ENCODE assay signal across 7 mouse cellular contexts in the genomic region with DNA sequence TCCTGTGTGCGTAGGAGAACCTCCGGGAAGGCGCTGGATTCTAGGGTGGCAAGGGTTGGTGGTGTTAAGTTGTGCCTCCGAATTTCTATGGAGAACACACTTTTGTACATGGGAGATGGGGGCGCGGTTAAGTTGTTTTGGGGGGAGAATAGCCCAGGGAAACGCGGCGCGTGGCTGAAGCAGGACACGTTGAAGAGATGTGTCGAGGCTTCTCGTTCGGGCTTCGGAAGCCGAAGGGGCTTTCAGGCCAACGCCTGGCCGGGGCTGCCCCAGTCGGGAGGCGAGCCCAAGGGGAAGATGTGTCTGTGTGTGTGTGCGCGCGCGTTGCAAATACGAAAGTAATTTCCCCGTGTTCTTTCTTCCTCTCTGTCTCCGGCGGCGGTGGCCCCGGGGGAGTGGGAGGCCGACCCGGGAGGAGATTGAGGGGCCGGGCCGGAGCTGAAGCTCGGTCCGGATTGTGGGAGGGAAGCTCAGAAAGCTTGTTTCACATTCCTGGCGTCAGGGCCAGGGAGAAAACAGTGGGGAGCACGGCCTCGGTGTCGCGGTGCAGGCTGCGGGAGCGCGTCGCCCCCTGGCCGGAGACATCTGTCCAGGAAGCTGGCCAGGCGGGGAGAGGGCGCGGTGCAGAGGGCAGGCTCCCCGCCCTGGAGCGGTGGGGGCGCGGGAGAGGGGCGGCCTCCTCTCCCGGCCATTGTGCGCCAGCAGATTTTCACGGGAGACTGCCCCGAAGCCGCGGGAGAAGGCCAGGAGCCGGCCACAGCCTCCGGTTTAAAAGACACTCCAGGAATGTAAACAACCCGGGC. TPM values are rescaled to one million over a fixed set of nuclear protein-coding genes. Genes with fewer than 3 reads are reported as not detected.
DNase-seq lines count a peak whose midpoint lies in the region; ATAC-seq and TF ChIP-seq lines count a peak whose summit lies in the region.

No protein-coding gene starts in this region.

- in situ Hi-C loops in ES-E14 (cut with MboI; ENCODE audit: low sequenced_read_pairs in 2 of 2, unreplicated experiment in 2 of 2): no loop called here

- WGBS in bone marrow, adult 2 months: under 1% methylated on average over 63 of the region's 63 CpGs
- under 1% methylated on average over 59 of the region's 63 CpGs for WGBS in forebrain, embryonic 16.5 days
- WGBS in hindbrain, embryonic 12.5 days: under 1% methylated on average over 63 of the region's 63 CpGs
- 0% methylated on average over 62 of the region's 63 CpGs for WGBS in limb, embryonic 15.5 days
- under 1% methylated on average over 60 of the region's 63 CpGs for WGBS in midbrain, embryonic 15.5 days
- WGBS in stomach, embryonic 15.5 days: under 1% methylated on average over 63 of the region's 63 CpGs

- no peaks in the 10 kb centered on the region for H3K9me3 ChIP-seq in ES-E14 (ENCODE audit: control insufficient read depth, insufficient read depth, low read depth, low read length)
- H3K9me3 ChIP-seq in forebrain, embryonic 16.5 days (ENCODE audit: control insufficient read depth, low read length): no peaks in the 10 kb centered on the region
- no peaks in the 10 kb centered on the region for H3K9me3 ChIP-seq in hindbrain, embryonic 12.5 days (replicated peaks)
- no peaks in the 10 kb centered on the region for H3K9me3 ChIP-seq in limb, embryonic 15.5 days
- no peaks in the 10 kb centered on the region for H3K9me3 ChIP-seq in midbrain, embryonic 15.5 days
- H3K9me3 ChIP-seq in stomach, embryonic 15.5 days: no peaks in the 10 kb centered on the region

- peak overlapping the region; percentile 37 for H3K9ac ChIP-seq in ES-E14 (ENCODE audit: insufficient read depth, low read depth, low read length, poor library complexity, severe bottlenecking)
- H3K9ac ChIP-seq in forebrain, embryonic 16.5 days (replicated peaks; ENCODE audit: low read depth, low read length): peak overlapping the region; percentile 98
- H3K9ac ChIP-seq in hindbrain, embryonic 12.5 days: peak overlapping the region; percentile 100
- H3K9ac ChIP-seq in limb, embryonic 15.5 days: peak overlapping the region; percentile 72
- peak overlapping the region; percentile 99 for H3K9ac ChIP-seq in midbrain, embryonic 15.5 days
- H3K9ac ChIP-seq in stomach, embryonic 15.5 days: peak overlapping the region; percentile 99

- H3K4me3 ChIP-seq in ES-E14 (ENCODE audit: insufficient read depth in 1 of 2, low read depth in 1 of 2, low read length in 2 of 2, poor library complexity in 1 of 2, severe bottlenecking in 1 of 2): peak overlapping the region; percentile 68 to 70
- H3K4me3 ChIP-seq in bone marrow, adult 2 months (replicated peaks; ENCODE audit: control insufficient read depth, low read depth, low read length): peak overlapping the region; percentile 99
- peak overlapping the region; percentile 100 for H3K4me3 ChIP-seq in forebrain, embryonic 16.5 days (replicated peaks; ENCODE audit: low read length)
- H3K4me3 ChIP-seq in hindbrain, embryonic 12.5 days: peak overlapping the region; percentile 97
- H3K4me3 ChIP-seq in limb, embryonic 15.5 days: peak overlapping the region; percentile 95
- H3K4me3 ChIP-seq in midbrain, embryonic 15.5 days: peak overlapping the region; percentile 98
- H3K4me3 ChIP-seq in stomach, embryonic 15.5 days (replicated peaks): peak overlapping the region; percentile 97

- H3K27me3 ChIP-seq in forebrain, embryonic 16.5 days (replicated peaks; ENCODE audit: control insufficient read depth, insufficient read depth, low read length): no peaks in the 10 kb centered on the region
- no peaks in the 10 kb centered on the region for H3K27me3 ChIP-seq in hindbrain, embryonic 12.5 days
- H3K27me3 ChIP-seq in limb, embryonic 15.5 days: no peaks in the 10 kb centered on the region
- H3K27me3 ChIP-seq in midbrain, embryonic 15.5 days (replicated peaks): no peaks in the 10 kb centered on the region
- H3K27me3 ChIP-seq in stomach, embryonic 15.5 days (replicated peaks): no peaks in the 10 kb centered on the region

- TF ChIP-seq CTCF in bone marrow, adult 2 months (IDR thresholded peaks at IDR 0.05; ENCODE audit: control insufficient read depth, insufficient read depth, low read length): no peak

- peak; percentile 11 for DNase-seq in ES-E14 (ENCODE audit: low read depth, low spot score)

- no peaks in the 10 kb centered on the region for H3K36me3 ChIP-seq in ES-E14 (ENCODE audit: control insufficient read depth, insufficient read depth, low read length, poor library complexity, severe bottlenecking)
- no peaks in the 10 kb centered on the region for H3K36me3 ChIP-seq in forebrain, embryonic 16.5 days (ENCODE audit: control insufficient read depth, insufficient read depth)
- H3K36me3 ChIP-seq in hindbrain, embryonic 12.5 days: no peaks in the 10 kb centered on the region
- H3K36me3 ChIP-seq in limb, embryonic 15.5 days: 0 out of 2 replicates have a peak, but pooled peaks cover 2% of the 10 kb centered on the region
- H3K36me3 ChIP-seq in midbrain, embryonic 15.5 days (replicated peaks): no peaks in the 10 kb centered on the region
- H3K36me3 ChIP-seq in stomach, embryonic 15.5 days: no peaks in the 10 kb centered on the region

- H3K4me2 ChIP-seq in forebrain, embryonic 16.5 days (ENCODE audit: low read length): peak overlapping the region; percentile 65
- H3K4me2 ChIP-seq in hindbrain, embryonic 12.5 days (replicated peaks): peak overlapping the region; percentile 93
- peak overlapping the region; percentile 93 for H3K4me2 ChIP-seq in limb, embryonic 15.5 days
- H3K4me2 ChIP-seq in midbrain, embryonic 15.5 days: peak overlapping the region; percentile 74
- H3K4me2 ChIP-seq in stomach, embryonic 15.5 days: peak overlapping the region; percentile 96

- no peak for ATAC-seq in forebrain, embryonic 16.5 days
- ATAC-seq in hindbrain, embryonic 12.5 days (ENCODE audit: low FRiP score): no peak
- no peak for ATAC-seq in limb, embryonic 15.5 days (ENCODE audit: insufficient number of reproducible peaks, low FRiP score, low TSS enrichment, low read depth)
- ATAC-seq in midbrain, embryonic 15.5 days (replicated peaks): no peak
- no peak for ATAC-seq in stomach, embryonic 15.5 days (ENCODE audit: insufficient read depth, low FRiP score, low read depth)

- TF ChIP-seq POLR2A in bone marrow, adult 2 months (IDR thresholded peaks at IDR 0.05; ENCODE audit: borderline replicate concordance, control insufficient read depth, low read depth, low read length): no peak; the same call in 1 of the 2 replicates

- H3K4me1 ChIP-seq in ES-E14 (ENCODE audit: control insufficient read depth in 2 of 2, insufficient read depth in 2 of 2, low read length in 2 of 2, poor library complexity in 1 of 2): peaks cover 0 to 8% of the 10 kb centered on the region in 2 experiments; a peak in 2 of 4 replicates
- peaks cover 1% of the 10 kb centered on the region; the same call in 1 of the 2 replicates for H3K4me1 ChIP-seq in bone marrow, adult 2 months (ENCODE audit: control insufficient read depth, insufficient read depth, low read length)
- peaks cover 61% of the 10 kb centered on the region for H3K4me1 ChIP-seq in forebrain, embryonic 16.5 days (replicated peaks; ENCODE audit: control insufficient read depth, insufficient read depth, low read length)
- peaks cover 67% of the 10 kb centered on the region for H3K4me1 ChIP-seq in hindbrain, embryonic 12.5 days
- H3K4me1 ChIP-seq in limb, embryonic 15.5 days: peaks cover 66% of the 10 kb centered on the region
- H3K4me1 ChIP-seq in midbrain, embryonic 15.5 days: peaks cover 68% of the 10 kb centered on the region
- peaks cover 56% of the 10 kb centered on the region for H3K4me1 ChIP-seq in stomach, embryonic 15.5 days

- no peak overlapping the region for H3K27ac ChIP-seq in ES-E14 (ENCODE audit: insufficient read depth, low read depth, low read length, poor library complexity, severe bottlenecking)
- H3K27ac ChIP-seq in bone marrow, adult 2 months (ENCODE audit: control insufficient read depth, insufficient read depth, low read depth, low read length, poor library complexity): peak overlapping the region; percentile 98
- peak overlapping the region; percentile 99 for H3K27ac ChIP-seq in forebrain, embryonic 16.5 days (ENCODE audit: low read length)
- H3K27ac ChIP-seq in hindbrain, embryonic 12.5 days: peak overlapping the region; percentile 99
- peak overlapping the region; percentile 100 for H3K27ac ChIP-seq in limb, embryonic 15.5 days
- H3K27ac ChIP-seq in midbrain, embryonic 15.5 days: peak overlapping the region; percentile 98
- H3K27ac ChIP-seq in stomach, embryonic 15.5 days: peak overlapping the region; percentile 100

TF ChIP-seq in ES-E14, 5 proteins besides CTCF, POLR2A, EP300 and RAD21:
- no peak for TF ChIP-seq MAFK (IDR thresholded peaks at IDR 0.05; ENCODE audit: insufficient read depth, low read depth, low read length)
TF ChIP-seq in ES-E14: peak in this region for 0.

RNA-seq across cellular contexts. Expression of a gene that starts 1.2 kb away (rescaled TPM):
- total RNA-seq in ES-E14 (2012; rRNA removed): 10.5 and 16.9 TPM in 2 replicates
- 12.6 and 27.2 TPM in 2 replicates for polyA plus RNA-seq in bone marrow, adult 2 months (2011; ENCODE audit: insufficient read depth, insufficient read length, low replicate concordance, missing spikeins)
- 52.6 and 56.6 TPM in 2 replicates for polyA plus RNA-seq in forebrain, embryonic 16.5 days (2015; fragmentation: Nextera tagmentation; extraction: Ambion mirVana)
- 66.5 and 69.4 TPM in 2 replicates for polyA plus RNA-seq in hindbrain, embryonic 12.5 days (2016; fragmentation: Nextera tagmentation; extraction: Ambion mirVana)
- 41.9 and 50.5 TPM in 2 replicates for polyA plus RNA-seq in limb, embryonic 15.5 days (2015; fragmentation: Nextera tagmentation; extraction: Ambion mirVana)
- polyA plus RNA-seq in midbrain, embryonic 15.5 days (2015; fragmentation: Nextera tagmentation; extraction: Ambion mirVana): 77.3 and 78.8 TPM in 2 replicates
- polyA plus RNA-seq in stomach, embryonic 15.5 days (2015; fragmentation: Nextera tagmentation; extraction: Ambion mirVana): 29.0 and 31.3 TPM in 2 replicates

Comparison
In these comparisons a context has a peak if more than half of its experiments do, and no peak if none do; other contexts are left out.
1. H3K9ac ChIP-seq: peak in every context shown above with its lines; median percentile 100 in hindbrain, embryonic 12.5 days; 99 in midbrain, embryonic 15.5 days; 99 in stomach, embryonic 15.5 days; 98 in forebrain, embryonic 16.5 days; 72 in limb, embryonic 15.5 days; 37 in ES-E14.